Comparison of ENCODE assay signal across 10 mouse cellular contexts in genomic region chr3:34653235-34653976, GRCm38 (mm10). TPM values are rescaled to one million over a fixed set of nuclear protein-coding genes. Genes with fewer than 3 reads are reported as not detected.
DNase-seq lines count a peak whose midpoint lies in the region; ATAC-seq and TF ChIP-seq lines count a peak whose summit lies in the region.
"Had no signal": no experiment of that assay in that cellular context is flagged by ENCODE, and none has a peak within 500 bp of the region (broad histone marks: within the 10 kb centered on the region; RNA-seq: fewer than 3 reads in every experiment).

No protein-coding gene starts in this region.

- no peak overlapping the region for H3K27ac ChIP-seq in heart, embryonic 11.5 days (ENCODE audit: low read depth, low read length)
- H3K27ac ChIP-seq in heart, adult 2 months = no peak overlapping the region
- H3K27ac ChIP-seq in hindbrain, embryonic 12.5 days = peak overlapping the region; percentile 86
- peak overlapping the region; percentile 94 for H3K27ac ChIP-seq in neural tube, embryonic 13.5 days (replicated peaks)

- H3K4me2 ChIP-seq in heart, embryonic 11.5 days = no peak overlapping the region
- peak overlapping the region; percentile 51 for H3K4me2 ChIP-seq in hindbrain, embryonic 12.5 days (replicated peaks)
- H3K4me2 ChIP-seq in neural tube, embryonic 13.5 days = peak overlapping the region; percentile 67

- H3K9me3 ChIP-seq in heart, embryonic 11.5 days (replicated peaks; ENCODE audit: control insufficient read depth, low read length) = no peaks in the 10 kb centered on the region
- H3K9me3 ChIP-seq in hindbrain, embryonic 12.5 days (replicated peaks) = no peaks in the 10 kb centered on the region
- H3K9me3 ChIP-seq in neural tube, embryonic 13.5 days = no peaks in the 10 kb centered on the region

- no peak for TF ChIP-seq EP300 in heart, adult 2 months (IDR thresholded peaks at IDR 0.05; ENCODE audit: insufficient read depth, low read depth, low read length)

- intact Hi-C loops in heart, adult 2 months (cut with DNase I) = no loop called here

- no peaks in the 10 kb centered on the region for H3K79me2 ChIP-seq in heart, adult 2 months (replicated peaks; ENCODE audit: control insufficient read depth, insufficient read depth, low read length)

- no peak for DNase-seq in heart, adult 2 months
- DNase-seq in embryo, embryonic 9.5 days (ENCODE audit: extremely low spot score) = peak; percentile 74
- DNase-seq in right cerebral cortex, postnatal 14 days = no peak
- no peak for DNase-seq in right cerebral cortex, postnatal 10 days (ENCODE audit: low spot score in 2 of 2)
- DNase-seq: liver, postnatal 0 days had no signal

- no peak for ATAC-seq in heart, embryonic 11.5 days (replicated peaks; ENCODE audit: insufficient number of reproducible peaks, low FRiP score, low TSS enrichment)
- no peak for ATAC-seq in hindbrain, embryonic 12.5 days (ENCODE audit: low FRiP score)
- no peak for ATAC-seq in neural tube, embryonic 13.5 days (ENCODE audit: low read depth)
- ATAC-seq in activated CD4-positive, CD25-positive, alpha-beta regulatory T cell, adult 4 months = no peak
- ATAC-seq: liver, postnatal 0 days had no signal

- no peaks in the 10 kb centered on the region for H3K36me3 ChIP-seq in heart, embryonic 11.5 days (ENCODE audit: control insufficient read depth, insufficient read depth, low read length)
- no peaks in the 10 kb centered on the region; the same call in 1 of the 2 replicates for H3K36me3 ChIP-seq in heart, adult 2 months (ENCODE audit: control insufficient read depth, insufficient read depth, low read length)
- no peaks in the 10 kb centered on the region for H3K36me3 ChIP-seq in hindbrain, embryonic 12.5 days
- H3K36me3 ChIP-seq in neural tube, embryonic 13.5 days = no peaks in the 10 kb centered on the region

- H3K4me3 ChIP-seq in heart, embryonic 11.5 days (ENCODE audit: low read depth, low read length) = 0 out of 2 replicates have a peak overlapping the region, but pooled peaks have one; percentile 4
- H3K4me3 ChIP-seq in heart, adult 2 months = no peak overlapping the region
- peak overlapping the region; percentile 40 for H3K4me3 ChIP-seq in hindbrain, embryonic 12.5 days
- H3K4me3 ChIP-seq in neural tube, embryonic 13.5 days = peak overlapping the region; percentile 42

- H3K27me3 ChIP-seq in heart, embryonic 11.5 days (ENCODE audit: control insufficient read depth, insufficient read depth, low read length) = peaks cover 89% of the 10 kb centered on the region
- H3K27me3 ChIP-seq in heart, adult 2 months (ENCODE audit: control insufficient read depth, insufficient read depth, low read length) = peaks cover 36% of the 10 kb centered on the region
- H3K27me3 ChIP-seq in hindbrain, embryonic 12.5 days = peaks cover 31% of the 10 kb centered on the region
- peaks cover 83% of the 10 kb centered on the region for H3K27me3 ChIP-seq in neural tube, embryonic 13.5 days

- WGBS in heart, embryonic 11.5 days (ENCODE audit: insufficient replicate concordance) = under 1% methylated on average over 26 of the region's 26 CpGs
- 9% methylated on average over 26 of the region's 26 CpGs for WGBS in heart, adult 2 months
- under 1% methylated on average over 26 of the region's 26 CpGs for WGBS in hindbrain, embryonic 12.5 days
- WGBS in neural tube, embryonic 13.5 days = under 1% methylated on average over 26 of the region's 26 CpGs

- TF ChIP-seq POLR2A in heart, adult 2 months (IDR thresholded peaks at IDR 0.05; ENCODE audit: insufficient read depth, low read depth, low read length) = no peak

- no peak for TF ChIP-seq CTCF in heart, adult 2 months (IDR thresholded peaks at IDR 0.05)

- H3K4me1 ChIP-seq in heart, embryonic 11.5 days (ENCODE audit: control insufficient read depth, insufficient read depth, low read length) = peaks cover 18% of the 10 kb centered on the region
- H3K4me1 ChIP-seq in heart, adult 2 months (ENCODE audit: control insufficient read depth, insufficient read depth, low read length) = no peaks in the 10 kb centered on the region
- peaks cover 44% of the 10 kb centered on the region for H3K4me1 ChIP-seq in hindbrain, embryonic 12.5 days
- peaks cover 51% of the 10 kb centered on the region for H3K4me1 ChIP-seq in neural tube, embryonic 13.5 days (replicated peaks)

- H3K9ac ChIP-seq in heart, embryonic 11.5 days (ENCODE audit: low read depth, low read length) = no peak overlapping the region
- H3K9ac ChIP-seq in heart, adult 2 months (ENCODE audit: low read depth, low read length) = no peak overlapping the region
- peak overlapping the region; percentile 55 for H3K9ac ChIP-seq in hindbrain, embryonic 12.5 days
- peak overlapping the region; percentile 75 for H3K9ac ChIP-seq in neural tube, embryonic 13.5 days
- H3K9ac ChIP-seq: liver, postnatal 0 days had no signal

RNA-seq across cellular contexts. Expression of gene Sox2, which starts 3.2 kb away (rescaled TPM):
- polyA plus RNA-seq in heart, embryonic 11.5 days (2014; fragmentation: Nextera tagmentation; extraction: Ambion mirVana) = 0.14 and 0.31 TPM in 2 replicates
- total RNA-seq in heart, adult 2 months (2021) = not detected
- 0.66 TPM in 1 of 2 replicates, not detected in the other for polyA plus RNA-seq in heart, adult 2 months (2012; rRNA removed)
- polyA plus RNA-seq in hindbrain, embryonic 12.5 days (2016; fragmentation: Nextera tagmentation; extraction: Ambion mirVana) = 37.3 and 39.5 TPM in 2 replicates
- polyA plus RNA-seq in neural tube, embryonic 13.5 days (2015; fragmentation: Nextera tagmentation; extraction: Ambion mirVana) = 20.9 TPM in 2 replicates
- not detected for polyA plus RNA-seq in activated CD4-positive, CD25-positive, alpha-beta regulatory T cell, adult 4 months (2017; shearing (Covaris generic))
- total RNA-seq: neutrophil, adult 5-6 weeks had no signal
- polyA plus RNA-seq: liver, postnatal 0 days had no signal

Comparison
In these comparisons a context has a peak if more than half of its experiments do, and no peak if none do; other contexts are left out.
1. H3K27ac ChIP-seq: peak in hindbrain, embryonic 12.5 days (single experiment) and neural tube, embryonic 13.5 days (single experiment); none in heart, embryonic 11.5 days (single experiment) and heart, adult 2 months (single experiment).
2. H3K9ac ChIP-seq: peak in hindbrain, embryonic 12.5 days (single experiment) and neural tube, embryonic 13.5 days (single experiment); none in heart, embryonic 11.5 days (single experiment) and heart, adult 2 months (single experiment).
3. RNA of gene Sox2, which starts 3.2 kb away (polyA plus RNA-seq): 37.3 to 39.5 TPM in hindbrain, embryonic 12.5 days and 20.9 TPM in neural tube, embryonic 13.5 days; 0.66 TPM in heart, adult 2 months, 0.14 to 0.31 TPM in heart, embryonic 11.5 days and not detected in activated CD4-positive, CD25-positive, alpha-beta regulatory T cell, adult 4 months; every median in the first group is over 10 times any median in the second.